In genomic region chr4:140944961-140945442, GRCm38 (mm10) we compare ENCODE assay signal across 10 mouse cellular contexts. TPM values are rescaled to one million over a fixed set of nuclear protein-coding genes. Genes with fewer than 3 reads are reported as not detected.
DNase-seq lines count a peak whose midpoint lies in the region; ATAC-seq and TF ChIP-seq lines count a peak whose summit lies in the region.
"Had no signal": no experiment of that assay in that cellular context is flagged by ENCODE, and none has a peak within 500 bp of the region (broad histone marks: within the 10 kb centered on the region; RNA-seq: fewer than 3 reads in every experiment).

No protein-coding gene starts in this region.

- H3K4me2 ChIP-seq in midbrain, embryonic 13.5 days (replicated peaks): no peak overlapping the region
- no peak overlapping the region for H3K4me2 ChIP-seq in midbrain, embryonic 16.5 days (ENCODE audit: low read length)

- no peak for TF ChIP-seq POLR2A in cortical plate, adult 2 months (IDR thresholded peaks at IDR 0.05; ENCODE audit: extremely low read depth, insufficient read depth, low read length)

- H3K36me3 ChIP-seq in midbrain, embryonic 13.5 days: no peaks in the 10 kb centered on the region
- H3K36me3 ChIP-seq in midbrain, embryonic 16.5 days (ENCODE audit: control insufficient read depth, insufficient read depth, low read length): no peaks in the 10 kb centered on the region

- no peaks in the 10 kb centered on the region for H3K9me3 ChIP-seq in midbrain, embryonic 13.5 days
- no peaks in the 10 kb centered on the region for H3K9me3 ChIP-seq in midbrain, embryonic 16.5 days (replicated peaks; ENCODE audit: control insufficient read depth, low read length, poor library complexity, severe bottlenecking)

- DNase-seq in spleen, adult 12 weeks (ENCODE audit: low spot score): peak; percentile 37
- no peak for DNase-seq in spleen, postnatal 14 days (ENCODE audit: low spot score in 2 of 2)
- DNase-seq in urinary bladder, postnatal 14 days (ENCODE audit: low spot score): no peak
- DNase-seq: gastrocnemius, postnatal 36 days had no signal

- no peaks in the 10 kb centered on the region for H3K4me1 ChIP-seq in cortical plate, adult 2 months (ENCODE audit: control insufficient read depth, insufficient read depth, low read length)
- no peaks in the 10 kb centered on the region for H3K4me1 ChIP-seq in midbrain, embryonic 13.5 days (replicated peaks)
- H3K4me1 ChIP-seq in midbrain, embryonic 16.5 days (ENCODE audit: control insufficient read depth, insufficient read depth, low read length): no peaks in the 10 kb centered on the region

- H3K9ac ChIP-seq in midbrain, embryonic 13.5 days (replicated peaks): no peak overlapping the region
- H3K9ac ChIP-seq in midbrain, embryonic 16.5 days (ENCODE audit: low read depth, low read length): no peak overlapping the region

- H3K4me3 ChIP-seq in cortical plate, adult 2 months (ENCODE audit: insufficient read depth, low read length): no peak overlapping the region
- H3K4me3 ChIP-seq in midbrain, embryonic 13.5 days (replicated peaks): no peak overlapping the region
- no peak overlapping the region for H3K4me3 ChIP-seq in midbrain, embryonic 16.5 days (ENCODE audit: low read depth, low read length)

- no peaks in the 10 kb centered on the region for H3K27me3 ChIP-seq in midbrain, embryonic 13.5 days
- H3K27me3 ChIP-seq in midbrain, embryonic 16.5 days (ENCODE audit: control insufficient read depth, insufficient read depth, low read depth, low read length): no peaks in the 10 kb centered on the region

- H3K27ac ChIP-seq in cortical plate, adult 2 months (ENCODE audit: insufficient read depth, low read length): peak overlapping the region; percentile 45; the same call in 1 of the 2 replicates
- no peak overlapping the region for H3K27ac ChIP-seq in midbrain, embryonic 13.5 days
- H3K27ac ChIP-seq in midbrain, embryonic 16.5 days (ENCODE audit: low read length): no peak overlapping the region
- H3K27ac ChIP-seq: stomach, postnatal 0 days had no signal

- peak; percentile 52 for ATAC-seq in neutrophil, adult 5-6 weeks (ENCODE audit: extremely low read depth, insufficient number of reproducible peaks, low FRiP score, poor library complexity, severe bottlenecking)
- ATAC-seq in midbrain, embryonic 13.5 days: no peak
- ATAC-seq in midbrain, embryonic 16.5 days: no peak
- ATAC-seq: intestine, postnatal 0 days had no signal

- 83% methylated on average over 5 of the region's 5 CpGs for WGBS in midbrain, embryonic 13.5 days
- WGBS in midbrain, embryonic 16.5 days: 80% methylated on average over 5 of the region's 5 CpGs

- no peak for TF ChIP-seq CTCF in cortical plate, adult 2 months (IDR thresholded peaks at IDR 0.05; ENCODE audit: extremely low read depth, insufficient read depth, low read length)

RNA-seq across cellular contexts. Expression of gene Sdhb, which starts 16.0 kb away (rescaled TPM):
- 276 and 282 TPM in 2 replicates for polyA plus RNA-seq in cortical plate, adult 2 months (2012; rRNA removed)
- 71.8 and 72.5 TPM in 2 replicates for total RNA-seq in neutrophil, adult 5-6 weeks (2017)
- polyA plus RNA-seq in midbrain, embryonic 13.5 days (2015; fragmentation: Nextera tagmentation; extraction: Ambion mirVana): 457 and 464 TPM in 2 replicates
- 446 and 455 TPM in 2 replicates for polyA plus RNA-seq in midbrain, embryonic 16.5 days (2015; fragmentation: Nextera tagmentation; extraction: Ambion mirVana)

RNA-seq across cellular contexts. Expression of gene Padi2, which starts 38.9 kb away (rescaled TPM):
- polyA plus RNA-seq in cortical plate, adult 2 months (2012; rRNA removed): 19.4 and 19.7 TPM in 2 replicates
- 8.4 and 9.3 TPM in 2 replicates for total RNA-seq in neutrophil, adult 5-6 weeks (2017)
- 0.93 TPM in 2 replicates for polyA plus RNA-seq in midbrain, embryonic 13.5 days (2015; fragmentation: Nextera tagmentation; extraction: Ambion mirVana)
- 2.4 and 2.8 TPM in 2 replicates for polyA plus RNA-seq in midbrain, embryonic 16.5 days (2015; fragmentation: Nextera tagmentation; extraction: Ambion mirVana)

RNA-seq across cellular contexts. Expression of gene Atp13a2, which starts 41.7 kb away (rescaled TPM):
- polyA plus RNA-seq in cortical plate, adult 2 months (2012; rRNA removed): 180 and 187 TPM in 2 replicates
- total RNA-seq in neutrophil, adult 5-6 weeks (2017): 47.8 TPM in 2 replicates
- polyA plus RNA-seq in midbrain, embryonic 13.5 days (2015; fragmentation: Nextera tagmentation; extraction: Ambion mirVana): 118 and 127 TPM in 2 replicates
- polyA plus RNA-seq in midbrain, embryonic 16.5 days (2015; fragmentation: Nextera tagmentation; extraction: Ambion mirVana): 174 and 190 TPM in 2 replicates
